Mouse (Mus musculus) heart, embryonic 13.5 days (tissue): ENCODE results near the gene 9530053A07Rik. TPM values are rescaled to one million over a fixed set of nuclear protein-coding genes. Genes with fewer than 3 reads are reported as not detected.
"Not testable (repeated sequence)": the region's sequence is repeated elsewhere in the genome, so short reads cannot be mapped to it uniquely, and the experiment has no call there.

Experiments
- ATAC-seq: fragments of 200-750 bp; cut with Nextera tagmentation; 2 replicates; pipeline ENCODE4 v1.8.0; 2017; ENCODE audit warnings: moderate TSS enrichment; ENCODE audit not compliant: insufficient number of reproducible peaks, low FRiP score, low TSS enrichment; ENCODE audit errors: extremely low read depth
- H3K27ac ChIP-seq: fragments of 300-500 bp; sonication (generic); replicated peaks from 2 replicates; pipeline ENCODE4 v1.5.1; 2015; ENCODE audit warnings: moderate library complexity, mild to moderate bottlenecking, inconsistent platforms
- H3K27me3 ChIP-seq: fragments of 300-500 bp; sonication (generic); replicated peaks from 2 replicates; pipeline ENCODE4 v1.6.1; 2015; ENCODE audit warnings: mild to moderate bottlenecking, inconsistent platforms
- H3K36me3 ChIP-seq: fragments of 300-500 bp; sonication (generic); 2 replicates; pipeline ENCODE4 v1.6.1; 2015; ENCODE audit warnings: mild to moderate bottlenecking, inconsistent platforms
- H3K4me1 ChIP-seq: fragments of 300-500 bp; sonication (generic); 2 replicates; pipeline ENCODE4 v1.6.1; 2015; ENCODE audit warnings: inconsistent platforms
- H3K4me2 ChIP-seq: fragments of 300-500 bp; sonication (generic); 2 replicates; pipeline ENCODE4 v1.6.1; 2015; ENCODE audit warnings: inconsistent platforms, mild to moderate bottlenecking, moderate library complexity
- H3K4me3 ChIP-seq: fragments of 300-500 bp; sonication (generic); 2 replicates; pipeline ENCODE4 v1.5.1; 2015; ENCODE audit warnings: moderate library complexity, mild to moderate bottlenecking, inconsistent platforms
- H3K9ac ChIP-seq: fragments of 300-500 bp; sonication (generic); 2 replicates; pipeline ENCODE4 v1.6.1; 2015; ENCODE audit warnings: inconsistent platforms, mild to moderate bottlenecking, moderate library complexity
- H3K9me3 ChIP-seq: fragments of 300-500 bp; sonication (generic); 2 replicates; pipeline ENCODE4 v1.6.1; 2016; ENCODE audit warnings: inconsistent platforms
- WGBS: fragments of 180-500 bp; shearing (Covaris S2); methylation state at CpG from one replicate; pipeline ENCODE4 v1.1.7; 2015; ENCODE audit warnings: mixed read lengths; 5-methylcytosine and 5-hydroxymethylcytosine counted together
- polyA plus RNA-seq: library from polyadenylated mRNA; unstranded; fragments of >200 nt; fragmentation: Nextera tagmentation; extraction: Ambion mirVana; gene quantifications from 2 replicates; pipeline ENCODE4 v1.2.1, GENCODE M21; 2015

Gene 9530053A07Rik
- polyA plus RNA-seq, 1 experiment from 2014 or later = 0.05 TPM

GRCm38 (mm10) chr7:28148263-28148662 is 19.0 kb downstream of the 9530053A07Rik start:
- no peaks in the 10 kb centered on the region for H3K4me1 ChIP-seq
- H3K4me2 ChIP-seq = no peak overlapping the region
- no peaks in the 10 kb centered on the region for H3K9me3 ChIP-seq
- 22% methylated on average over 3 of the region's 3 CpGs for WGBS
- H3K4me3 ChIP-seq = no peak overlapping the region
- peaks cover 44% of the 10 kb centered on the region for H3K27me3 ChIP-seq
- H3K27ac ChIP-seq = no peak overlapping the region
- H3K36me3 ChIP-seq = no peaks in the 10 kb centered on the region
- H3K9ac ChIP-seq = no peak overlapping the region
- ATAC-seq = no peak

GRCm38 (mm10) chr7:28149841-28150240 is 20.6 kb downstream of the 9530053A07Rik start:
- ATAC-seq = no peak
- H3K9me3 ChIP-seq = no peaks in the 10 kb centered on the region
- peaks cover 47% of the 10 kb centered on the region for H3K27me3 ChIP-seq
- WGBS = 79% methylated on average over 1 of the region's 1 CpGs
- H3K4me1 ChIP-seq = no peaks in the 10 kb centered on the region
- no peak overlapping the region for H3K27ac ChIP-seq
- H3K4me2 ChIP-seq = no peak overlapping the region
- H3K36me3 ChIP-seq = no peaks in the 10 kb centered on the region
- no peak overlapping the region for H3K4me3 ChIP-seq
- no peak overlapping the region for H3K9ac ChIP-seq

- Histone ChIP-seq H3K27me3 (peaks cover 44% of the 10 kb centered on the region), H3K9me3 (no peaks in the 10 kb centered on the region), H3K4me1 (no peaks in the 10 kb centered on the region), H3K4me2 (no peak overlapping the region), H3K36me3 (no peaks in the 10 kb centered on the region), H3K27ac (no peak overlapping the region), H3K9ac (peak overlapping the region; percentile 54), H3K4me3 (no peak overlapping the region)
- WGBS = 14% methylated on average over 13 of the region's 13 CpGs
- no peak for ATAC-seq
Observed at GRCm38 (mm10) chr7:28151584-28152221, 22.4 kb downstream of the 9530053A07Rik start.

- not testable (repeated sequence) for H3K9ac ChIP-seq, ATAC-seq, H3K4me3 ChIP-seq, H3K4me1 ChIP-seq, H3K27ac ChIP-seq, H3K4me2 ChIP-seq, H3K36me3 ChIP-seq, H3K9me3 ChIP-seq
- peaks cover 32% of the 10 kb centered on the region for H3K27me3 ChIP-seq
- 30% methylated on average over 5 of the region's 5 CpGs for WGBS
Observed at GRCm38 (mm10) chr7:28153595-28153994, 24.3 kb downstream of the 9530053A07Rik start.

GRCm38 (mm10) chr7:28159292-28159691 is 30.0 kb downstream of the 9530053A07Rik start:
- no peak for ATAC-seq
- no peaks in the 10 kb centered on the region for H3K4me1 ChIP-seq
- no peak overlapping the region for H3K27ac ChIP-seq
- H3K4me2 ChIP-seq = no peak overlapping the region
- no peaks in the 10 kb centered on the region for H3K9me3 ChIP-seq
- H3K4me3 ChIP-seq = no peak overlapping the region
- H3K9ac ChIP-seq = 0 out of 2 replicates have a peak overlapping the region, but pooled peaks have one; percentile 6
- peaks cover 2% of the 10 kb centered on the region for H3K27me3 ChIP-seq
- H3K36me3 ChIP-seq = no peaks in the 10 kb centered on the region
- 26% methylated on average over 6 of the region's 6 CpGs for WGBS

- Histone ChIP-seq H3K4me2 (no peak overlapping the region), H3K27ac (no peak overlapping the region), H3K9ac (0 out of 2 replicates have a peak overlapping the region, but pooled peaks have one; percentile 6), H3K27me3 (no peaks in the 10 kb centered on the region; the same call in none of the 2 replicates), H3K4me3 (no peak overlapping the region), H3K9me3 (no peaks in the 10 kb centered on the region), H3K4me1 (no peaks in the 10 kb centered on the region), H3K36me3 (no peaks in the 10 kb centered on the region)
- no peak for ATAC-seq
- WGBS = 70% methylated on average over 3 of the region's 3 CpGs
Observed at GRCm38 (mm10) chr7:28159893-28160292, 30.6 kb downstream of the 9530053A07Rik start.

- 51% methylated on average over 9 of the region's 9 CpGs for WGBS
- H3K4me3 ChIP-seq = no peak overlapping the region
- H3K27ac ChIP-seq = no peak overlapping the region
- no peak overlapping the region for H3K9ac ChIP-seq
- H3K36me3 ChIP-seq = no peaks in the 10 kb centered on the region
- H3K27me3 ChIP-seq = no peaks in the 10 kb centered on the region; the same call in 1 of the 2 replicates
- peaks cover 6% of the 10 kb centered on the region; the same call in 1 of the 2 replicates for H3K9me3 ChIP-seq
- no peaks in the 10 kb centered on the region for H3K4me1 ChIP-seq
- ATAC-seq = no peak
- H3K4me2 ChIP-seq = no peak overlapping the region
Observed at GRCm38 (mm10) chr7:28161163-28161749, 32.0 kb downstream of the 9530053A07Rik start.

GRCm38 (mm10) chr7:28165406-28165805 is 36.1 kb downstream of the 9530053A07Rik start:
- ATAC-seq = no peak
- H3K4me3 ChIP-seq = no peak overlapping the region
- H3K4me2 ChIP-seq = no peak overlapping the region

GRCm38 (mm10) chr7:28168320-28169115 is 39.3 kb downstream of the 9530053A07Rik start:
- H3K4me2 ChIP-seq = peak overlapping the region; percentile 96
- 8% methylated on average over 9 of the region's 9 CpGs for WGBS
- H3K9me3 ChIP-seq = peaks cover 6% of the 10 kb centered on the region; the same call in 1 of the 2 replicates
- no peaks in the 10 kb centered on the region for H3K36me3 ChIP-seq
- peaks cover 30% of the 10 kb centered on the region for H3K4me1 ChIP-seq
- peak overlapping the region; percentile 88 for H3K27ac ChIP-seq
- H3K4me3 ChIP-seq = peak overlapping the region; percentile 92
- no peak for ATAC-seq
- no peaks in the 10 kb centered on the region for H3K27me3 ChIP-seq
- peak overlapping the region; percentile 92 for H3K9ac ChIP-seq

More at GRCm38 (mm10) chr7:28165406-28165805, 36.1 kb downstream of the 9530053A07Rik start:
- WGBS = 71% methylated on average over 6 of the region's 6 CpGs
- H3K36me3 ChIP-seq = no peaks in the 10 kb centered on the region
- H3K27ac ChIP-seq = no peak overlapping the region
- H3K4me1 ChIP-seq = peaks cover 12% of the 10 kb centered on the region
- H3K9ac ChIP-seq = no peak overlapping the region
- H3K9me3 ChIP-seq = peaks cover 6% of the 10 kb centered on the region; the same call in 1 of the 2 replicates
- no peaks in the 10 kb centered on the region; the same call in 1 of the 2 replicates for H3K27me3 ChIP-seq

GRCm38 (mm10) chr7:28169489-28170422 is 40.5 kb downstream of the 9530053A07Rik start, which contains the start of gene Fbl:
Gene Fbl (plus strand): TSS chr7:28169710.
- H3K9me3 ChIP-seq = peaks cover 6% of the 10 kb centered on the region; the same call in 1 of the 2 replicates
- no peaks in the 10 kb centered on the region for H3K27me3 ChIP-seq
- H3K27ac ChIP-seq = peak within 1 kb of the TSS; percentile 88
- peak within 1 kb of the TSS; percentile 92 for H3K4me3 ChIP-seq
- peaks cover 2% of the 10 kb centered on the region for H3K36me3 ChIP-seq
- peak; percentile 76 for ATAC-seq
- under 1% methylated on average over 76 of the region's 80 CpGs for WGBS
- H3K9ac ChIP-seq = peak within 1 kb of the TSS; percentile 92
- H3K4me2 ChIP-seq = peak within 1 kb of the TSS; percentile 96
- H3K4me1 ChIP-seq = peaks cover 30% of the 10 kb centered on the region
